Mouse (Mus musculus) testis, adult 2 months (tissue): ENCODE measurements around the gene Fblim1. TPM values are rescaled to one million over a fixed set of nuclear protein-coding genes. Genes with fewer than 3 reads are reported as not detected.

ENCODE experiments used
- H3K27ac ChIP-seq: fragments of 200-500 bp; 2 replicates; pipeline ENCODE4 v1.5.1; 2012; ENCODE audit warnings: low read depth, low read length; ENCODE audit not compliant: control insufficient read depth, insufficient read depth
- H3K27me3 ChIP-seq: fragments of 200-500 bp; 2 replicates; pipeline ENCODE4 v1.6.1; 2012; ENCODE audit warnings: mild to moderate bottlenecking, low read length, moderate library complexity; ENCODE audit not compliant: control insufficient read depth, insufficient read depth
- H3K36me3 ChIP-seq: fragments of 200-500 bp; 2 replicates; pipeline ENCODE4 v1.6.1; 2012; ENCODE audit warnings: mild to moderate bottlenecking, low read length; ENCODE audit not compliant: control insufficient read depth, insufficient read depth
- H3K4me1 ChIP-seq: fragments of 200-500 bp; 2 replicates; pipeline ENCODE4 v1.6.1; 2012; ENCODE audit warnings: low read length; ENCODE audit not compliant: control insufficient read depth, insufficient read depth
- H3K4me3 ChIP-seq: fragments of 200-500 bp; 2 replicates; pipeline ENCODE4 v1.5.1; 2012; ENCODE audit warnings: low read depth, mild to moderate bottlenecking, low read length, moderate library complexity, mixed read lengths; ENCODE audit not compliant: control insufficient read depth
- CTCF ChIP-seq: fragments of 200-500 bp; IDR thresholded peaks from 2 replicates; pipeline ENCODE4 v1.5.1; 2012; ENCODE audit warnings: low read depth, mild to moderate bottlenecking, inconsistent platforms, low read length, moderate library complexity; ENCODE audit not compliant: control insufficient read depth, insufficient read depth, insufficient replicate concordance
- POLR2A ChIP-seq: fragments of 200-500 bp; IDR thresholded peaks from 2 replicates; pipeline ENCODE4 v1.6.1; 2012; ENCODE audit warnings: low read depth, mild to moderate bottlenecking, inconsistent platforms, low read length, moderate library complexity; ENCODE audit not compliant: control insufficient read depth
- polyA plus RNA-seq: library from polyadenylated mRNA; depleted of rRNA; stranded (reverse); fragments of >200 nt; gene quantifications from 2 replicates; pipeline ENCODE4 v1.2.3, GENCODE M21; 2012; rRNA removed

Gene Fblim1
- polyA plus RNA-seq = 3.1 and 4.4 TPM in 2 replicates

DNA sequence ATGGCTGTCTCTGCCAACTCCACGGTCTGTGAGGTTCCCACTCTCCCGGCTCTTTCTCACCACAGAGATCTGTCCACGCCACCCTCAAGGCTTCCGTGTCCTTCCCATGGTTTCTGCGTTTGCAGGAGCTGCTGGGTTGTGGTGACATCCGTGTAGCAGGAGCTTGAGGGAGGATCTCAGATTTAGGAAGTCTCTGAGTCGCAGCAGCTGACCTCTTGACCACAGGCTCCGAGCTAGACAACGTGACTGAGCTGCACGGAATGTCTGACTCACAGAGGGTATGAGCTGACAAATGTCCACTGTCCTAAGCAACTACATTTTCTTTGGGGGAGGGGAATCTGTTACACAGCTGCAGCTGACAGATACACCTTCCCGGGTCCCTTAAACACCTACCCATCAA lies at the start of gene Fblim1:
Gene Fblim1 (minus strand): TSS at position 236 of the 400 bp plus-strand sequence.
- H3K27ac ChIP-seq = no peak within 1 kb of the TSS
- no peaks in the 10 kb centered on the region for H3K27me3 ChIP-seq
- TF ChIP-seq POLR2A = no peak
- no peak for TF ChIP-seq CTCF

DNA sequence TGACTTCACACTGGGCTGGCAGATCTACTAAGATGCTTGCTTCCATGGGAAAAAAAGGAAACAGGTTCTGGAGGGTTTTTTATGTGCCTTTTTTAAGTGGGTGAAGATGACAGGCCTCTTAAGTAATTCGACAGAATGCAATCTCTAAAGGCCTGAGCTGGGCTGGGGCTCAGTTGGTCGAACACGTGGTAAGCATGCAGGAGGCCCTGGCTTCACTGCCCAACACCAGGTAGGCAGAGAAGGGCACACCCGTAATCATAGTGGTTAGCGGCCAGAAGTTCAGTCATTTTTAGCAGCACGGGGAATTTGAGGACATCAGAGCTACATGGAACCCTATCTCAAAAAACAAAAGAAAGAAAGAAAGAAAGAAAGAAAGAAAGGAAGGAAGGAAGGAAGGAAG lies 48.6 kb upstream of the Fblim1 start:
- Histone ChIP-seq H3K27me3 (no peaks in the 10 kb centered on the region), H3K27ac (no peak overlapping the region), H3K36me3 (no peaks in the 10 kb centered on the region; the same call in 1 of the 2 replicates), H3K4me1 (peaks cover 34% of the 10 kb centered on the region), H3K4me3 (peak overlapping the region; percentile 56)
- TF ChIP-seq POLR2A (no peak), CTCF (no peak)

More for the DNA sequence above, at the start of gene Fblim1:
- H3K36me3 ChIP-seq = no peaks in the 10 kb centered on the region
- H3K4me3 ChIP-seq = no peak within 1 kb of the TSS
- peaks cover 3% of the 10 kb centered on the region for H3K4me1 ChIP-seq

DNA sequence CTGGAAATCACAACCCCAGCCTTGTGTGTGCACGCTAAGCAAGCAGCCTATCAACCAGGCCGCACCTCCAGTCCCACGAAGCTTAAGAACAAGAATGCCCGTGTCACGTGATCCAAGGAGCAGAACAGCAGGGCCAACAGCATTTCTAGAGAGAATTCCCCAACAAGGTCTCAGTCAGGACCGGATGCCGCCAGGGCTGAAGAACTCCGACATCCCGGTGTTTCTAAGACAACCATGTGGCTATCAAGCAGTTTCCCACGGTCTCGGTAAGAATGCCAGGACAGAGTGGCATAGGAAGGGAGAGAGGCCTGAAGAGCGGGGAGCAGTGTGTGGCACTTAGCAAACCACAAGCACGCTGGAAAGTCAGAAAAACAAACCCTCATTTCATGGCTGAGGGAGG lies 47.9 kb upstream of the Fblim1 start:
- peak overlapping the region; percentile 56 for H3K4me3 ChIP-seq
- TF ChIP-seq CTCF (no peak), POLR2A (no peak)
- H3K27ac ChIP-seq = peak overlapping the region; percentile 25
- no peaks in the 10 kb centered on the region for H3K27me3 ChIP-seq
- peaks cover 34% of the 10 kb centered on the region for H3K4me1 ChIP-seq
- H3K36me3 ChIP-seq = no peaks in the 10 kb centered on the region; the same call in 1 of the 2 replicates

DNA sequence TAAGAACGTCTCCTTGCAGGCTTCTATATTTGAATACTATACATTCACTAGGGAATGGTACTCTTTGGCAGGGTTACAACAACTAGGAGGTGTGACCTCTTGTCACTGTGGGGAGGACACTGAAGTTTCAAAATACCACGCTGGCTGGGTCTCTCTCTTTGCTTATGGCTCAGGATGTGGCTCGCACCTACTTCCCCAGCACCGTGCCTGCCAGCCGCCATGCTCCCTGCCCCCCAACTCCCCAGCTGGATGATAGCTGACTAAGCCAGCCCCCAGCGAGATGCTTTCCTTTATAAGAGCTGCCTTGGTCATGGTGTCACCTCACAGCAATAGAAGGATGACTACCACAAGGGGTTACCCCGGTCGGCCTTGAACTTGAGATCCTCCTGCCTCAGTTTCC lies 47.1 kb upstream of the Fblim1 start:
- Histone ChIP-seq H3K4me3 (peak overlapping the region; percentile 43), H3K36me3 (no peaks in the 10 kb centered on the region; the same call in 1 of the 2 replicates), H3K27me3 (no peaks in the 10 kb centered on the region), H3K4me1 (peaks cover 30% of the 10 kb centered on the region), H3K27ac (no peak overlapping the region)
- TF ChIP-seq CTCF (no peak), POLR2A (no peak)

DNA sequence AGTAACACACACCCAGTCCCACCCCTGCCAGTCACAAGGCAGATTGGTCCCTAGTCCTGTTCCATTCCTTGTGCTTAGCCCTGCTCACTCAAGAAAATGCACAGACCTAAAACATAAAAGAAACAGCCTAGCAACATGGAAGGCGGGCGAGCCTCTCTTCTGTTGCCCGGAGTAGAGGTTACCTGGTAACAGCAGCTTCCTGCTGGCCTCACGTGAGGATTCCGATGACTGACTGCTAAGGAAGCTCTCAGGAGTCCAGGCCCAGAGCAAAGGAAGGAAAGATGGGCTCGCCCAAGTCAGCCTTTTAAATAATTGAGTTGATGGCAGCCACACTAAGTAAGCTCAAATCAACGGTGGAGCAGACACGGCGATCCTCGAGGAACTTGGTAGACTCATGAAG lies 46.0 kb upstream of the Fblim1 start:
- peak overlapping the region; percentile 79 for H3K4me3 ChIP-seq
- no peaks in the 10 kb centered on the region for H3K36me3 ChIP-seq
- H3K27me3 ChIP-seq = no peaks in the 10 kb centered on the region
- H3K4me1 ChIP-seq = peaks cover 25% of the 10 kb centered on the region
- TF ChIP-seq POLR2A (peak; percentile 55), CTCF (no peak)
- H3K27ac ChIP-seq = peak overlapping the region; percentile 19; the same call in 1 of the 2 replicates

DNA sequence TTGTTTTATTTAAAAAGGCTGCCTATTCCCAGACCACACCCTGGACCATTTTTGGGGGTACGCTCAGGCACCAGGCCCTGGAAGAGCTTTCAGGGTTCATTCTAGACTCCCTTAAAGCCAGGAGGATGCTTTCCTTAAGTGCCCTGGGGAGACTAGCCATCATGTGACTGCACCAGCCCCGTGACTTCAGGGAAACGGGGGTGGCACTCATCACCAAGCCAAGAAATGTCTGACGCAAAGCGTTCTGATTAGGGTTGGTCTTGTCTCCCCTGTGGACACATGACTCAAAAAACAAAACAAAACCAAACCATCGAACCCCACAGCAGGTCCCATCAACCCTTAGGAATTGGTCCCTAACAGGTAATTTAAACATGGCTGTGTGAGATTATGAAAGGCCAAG lies 45.4 kb upstream of the Fblim1 start:
- H3K27me3 ChIP-seq = no peaks in the 10 kb centered on the region
- H3K27ac ChIP-seq = no peak overlapping the region
- peak overlapping the region; percentile 79 for H3K4me3 ChIP-seq
- peaks cover 20% of the 10 kb centered on the region for H3K4me1 ChIP-seq
- H3K36me3 ChIP-seq = no peaks in the 10 kb centered on the region
- TF ChIP-seq CTCF (no peak), POLR2A (no peak)

DNA sequence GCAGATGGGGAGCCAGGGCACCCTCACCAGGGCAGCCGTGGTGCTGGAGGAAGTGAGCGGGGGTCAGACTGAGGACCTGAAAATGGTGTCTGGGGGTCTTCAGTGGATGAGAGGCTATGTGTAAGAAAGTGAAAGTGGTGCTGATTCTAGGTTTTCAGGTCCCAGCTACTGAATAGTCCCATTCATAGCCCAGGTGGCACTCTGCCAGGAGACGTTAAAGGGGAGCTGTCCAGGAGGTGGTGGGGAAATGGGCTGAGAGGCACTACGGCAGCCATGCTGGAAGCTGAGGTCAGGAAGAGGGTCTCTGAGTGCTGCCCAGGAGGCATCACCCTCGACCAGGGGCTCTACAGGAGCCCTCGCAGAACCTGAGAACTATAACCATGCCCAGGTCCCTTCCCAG lies 43.3 kb upstream of the Fblim1 start:
- H3K36me3 ChIP-seq = no peaks in the 10 kb centered on the region
- H3K4me3 ChIP-seq = no peak overlapping the region
- H3K27me3 ChIP-seq = no peaks in the 10 kb centered on the region
- no peak overlapping the region for H3K27ac ChIP-seq
- TF ChIP-seq CTCF (no peak), POLR2A (no peak)
- H3K4me1 ChIP-seq = peaks cover 17% of the 10 kb centered on the region

DNA sequence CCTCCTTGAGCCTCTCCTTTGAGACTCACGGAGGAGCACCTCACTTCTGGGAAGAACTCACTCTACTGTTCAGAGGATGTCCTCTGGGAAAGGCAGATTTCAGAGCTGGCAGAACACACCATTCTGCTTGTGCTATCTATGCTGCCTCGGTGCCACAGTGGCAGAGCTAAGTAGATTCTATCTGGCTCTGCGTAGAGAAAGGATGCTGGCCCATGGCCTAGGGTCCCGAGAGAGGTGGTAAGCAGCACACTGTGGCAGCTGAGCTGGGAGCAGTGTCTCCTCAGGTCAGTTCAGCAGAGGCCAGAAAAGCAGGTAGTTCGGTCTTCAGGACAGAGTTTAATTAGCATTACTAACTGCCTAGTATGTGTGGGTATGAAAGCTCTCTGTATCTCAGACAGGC lies 42.4 kb upstream of the Fblim1 start:
- Histone ChIP-seq H3K27ac (no peak overlapping the region; the same call in 1 of the 2 replicates), H3K36me3 (no peaks in the 10 kb centered on the region), H3K27me3 (no peaks in the 10 kb centered on the region), H3K4me3 (no peak overlapping the region), H3K4me1 (peaks cover 11% of the 10 kb centered on the region)
- TF ChIP-seq POLR2A = no peak
- no peak for TF ChIP-seq CTCF
